Mouse (Mus musculus): ENCODE data around the gene Vapb.

GRCm38 (mm10) chr2:173802176-173802575 is 64.9 kb downstream of the Vapb start:
- TF ChIP-seq CTCF (IDR thresholded peaks at IDR 0.05 in 2 of 3, conservative IDR thresholded peaks at IDR 0.05 in 1 of 3; ENCODE audit: control insufficient read depth in 1 of 3, insufficient read depth in 1 of 3, low read depth in 2 of 3, low read length in 3 of 3, poor library complexity in 1 of 3, severe bottlenecking in 1 of 3) = no peak
- TF ChIP-seq MAFK (IDR thresholded peaks at IDR 0.05; ENCODE audit: borderline replicate concordance, low read depth, low read length) = no peak
- TF ChIP-seq TBP (IDR thresholded peaks at IDR 0.05; ENCODE audit: low read depth, low read length) = no peak

All from MEL (cell line).